In the genomic region with DNA sequence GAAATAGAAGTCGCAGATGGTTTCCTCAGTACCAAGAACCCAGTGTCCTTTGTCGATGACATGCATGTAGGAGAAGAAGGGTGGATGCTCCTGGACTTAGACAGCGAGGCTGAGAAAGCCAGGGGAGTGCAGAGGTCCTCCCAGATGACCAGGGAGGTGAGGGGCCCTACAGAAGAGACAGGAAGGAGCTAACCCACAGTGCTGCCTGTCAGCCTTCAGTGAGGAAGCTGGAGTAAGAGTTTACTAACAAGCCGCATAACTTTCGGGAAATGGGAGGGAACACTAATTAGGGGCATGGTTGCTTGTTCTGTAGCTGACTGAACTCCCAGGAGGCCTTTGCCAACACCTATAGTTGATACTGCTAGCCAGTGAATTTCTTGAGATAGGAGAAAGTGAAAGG, we compare ENCODE assay signal across 18 mouse cellular contexts.
"Had no signal": no experiment of that assay in that cellular context is flagged by ENCODE, and none has a peak within 500 bp of the region (broad histone marks: within the 10 kb centered on the region; RNA-seq: fewer than 3 reads in every experiment).

No protein-coding gene starts in this region.

- DNase-seq: kidney, adult 18-20 months; kidney, adult 9 months; kidney, postnatal 25 days; layer of hippocampus, adult 9-11 months; lung, adult 18-20 months; midbrain, embryonic 14.5 days; right cerebral cortex, adult 18-20 months; right cerebral cortex, postnatal 14 days; right cerebral cortex, postnatal 4 days; thymus, adult 2 months; thymus, postnatal 25 days had no signal

- H3K4me3 ChIP-seq: layer of hippocampus, adult 2 months; lung, embryonic 15.5 days; neural tube, embryonic 12.5 days; neural tube, embryonic 15.5 days had no signal

- H3K27ac ChIP-seq: layer of hippocampus, adult 2 months; liver, embryonic 14.5 days; lung, embryonic 15.5 days; neural tube, embryonic 12.5 days; neural tube, embryonic 15.5 days; stomach, postnatal 0 days had no signal

- ATAC-seq: intestine, embryonic 16.5 days had no signal
